Mouse (Mus musculus): ENCODE results near the gene Opa3. TPM values are rescaled to one million over a fixed set of nuclear protein-coding genes. Genes with fewer than 3 reads are reported as not detected.

Opa3 gene
- polyA plus RNA-seq, 1 experiment from 2014 or later = 34.1 TPM

- Histone ChIP-seq H3K27me3 (ENCODE audit: control insufficient read depth, insufficient read depth, low read length) (peaks cover 16% of the 10 kb centered on the region), H3K4me2 (replicated peaks) (no peak overlapping the region), H3K27ac (no peak overlapping the region), H3K36me3 (replicated peaks; ENCODE audit: control insufficient read depth, insufficient read depth) (peaks cover 21% of the 10 kb centered on the region), H3K4me3 (replicated peaks; ENCODE audit: low read length) (no peak overlapping the region), H3K4me1 (replicated peaks; ENCODE audit: control insufficient read depth, insufficient read depth, low read length) (no peaks in the 10 kb centered on the region; the same call in 1 of the 2 replicates), H3K9me3 (ENCODE audit: control insufficient read depth, low read length) (no peaks in the 10 kb centered on the region), H3K9ac (no peak overlapping the region)
- 93% methylated on average over 5 of the region's 5 CpGs for WGBS
- no peak for DNase-seq (ENCODE audit: low spot score)
- no peak for ATAC-seq (ENCODE audit: low FRiP score)
Measured at GRCm38 (mm10) chr7:19297794-19298193, 69.7 kb downstream of the Opa3 start.

GRCm38 (mm10) chr7:19299194-19299593 lies 71.1 kb downstream of the Opa3 start:
- WGBS = 26% methylated on average over 3 of the region's 3 CpGs
- Histone ChIP-seq H3K36me3 (replicated peaks; ENCODE audit: control insufficient read depth, insufficient read depth) (peaks cover 8% of the 10 kb centered on the region), H3K4me2 (replicated peaks) (no peak overlapping the region), H3K9ac (no peak overlapping the region), H3K27ac (no peak overlapping the region), H3K27me3 (ENCODE audit: control insufficient read depth, insufficient read depth, low read length) (peaks cover 30% of the 10 kb centered on the region), H3K9me3 (ENCODE audit: control insufficient read depth, low read length) (no peaks in the 10 kb centered on the region), H3K4me1 (replicated peaks; ENCODE audit: control insufficient read depth, insufficient read depth, low read length) (no peaks in the 10 kb centered on the region; the same call in 1 of the 2 replicates), H3K4me3 (replicated peaks; ENCODE audit: low read length) (no peak overlapping the region)
- ATAC-seq (ENCODE audit: low FRiP score) (no peak), DNase-seq (ENCODE audit: low spot score) (peak; percentile 70)

GRCm38 (mm10) chr7:19300501-19301421 lies 72.6 kb downstream of the Opa3 start:
- Histone ChIP-seq H3K27me3 (ENCODE audit: control insufficient read depth, insufficient read depth, low read length) (peaks cover 45% of the 10 kb centered on the region), H3K4me1 (replicated peaks; ENCODE audit: control insufficient read depth, insufficient read depth, low read length) (peaks cover 6% of the 10 kb centered on the region), H3K9ac (peak overlapping the region; percentile 60), H3K27ac (no peak overlapping the region), H3K9me3 (ENCODE audit: control insufficient read depth, low read length) (no peaks in the 10 kb centered on the region), H3K36me3 (replicated peaks; ENCODE audit: control insufficient read depth, insufficient read depth) (no peaks in the 10 kb centered on the region), H3K4me3 (replicated peaks; ENCODE audit: low read length) (peak overlapping the region; percentile 42), H3K4me2 (replicated peaks) (peak overlapping the region; percentile 77)
- ATAC-seq (ENCODE audit: low FRiP score) (peak; percentile 82), DNase-seq (ENCODE audit: low spot score) (peak; percentile 94)
- under 1% methylated on average over 29 of the region's 29 CpGs for WGBS

GRCm38 (mm10) chr7:19301461-19302263 lies 73.5 kb downstream of the Opa3 start:
- Histone ChIP-seq H3K9ac (peak overlapping the region; percentile 60), H3K9me3 (ENCODE audit: control insufficient read depth, low read length) (no peaks in the 10 kb centered on the region), H3K4me3 (replicated peaks; ENCODE audit: low read length) (peak overlapping the region; percentile 42), H3K4me1 (replicated peaks; ENCODE audit: control insufficient read depth, insufficient read depth, low read length) (peaks cover 6% of the 10 kb centered on the region), H3K36me3 (replicated peaks; ENCODE audit: control insufficient read depth, insufficient read depth) (no peaks in the 10 kb centered on the region), H3K27me3 (ENCODE audit: control insufficient read depth, insufficient read depth, low read length) (peaks cover 54% of the 10 kb centered on the region), H3K27ac (no peak overlapping the region), H3K4me2 (replicated peaks) (peak overlapping the region; percentile 77)
- 8% methylated on average over 16 of the region's 16 CpGs for WGBS
- ATAC-seq (ENCODE audit: low FRiP score) (no peak), DNase-seq (ENCODE audit: low spot score) (no peak)

GRCm38 (mm10) chr7:19302264-19303045 lies 74.3 kb downstream of the Opa3 start:
- ATAC-seq (ENCODE audit: low FRiP score) = no peak
- Histone ChIP-seq H3K4me1 (replicated peaks; ENCODE audit: control insufficient read depth, insufficient read depth, low read length) (peaks cover 6% of the 10 kb centered on the region), H3K27me3 (ENCODE audit: control insufficient read depth, insufficient read depth, low read length) (peaks cover 62% of the 10 kb centered on the region), H3K4me2 (replicated peaks) (peak overlapping the region; percentile 77), H3K36me3 (replicated peaks; ENCODE audit: control insufficient read depth, insufficient read depth) (no peaks in the 10 kb centered on the region), H3K4me3 (replicated peaks; ENCODE audit: low read length) (no peak overlapping the region), H3K9ac (0 out of 2 replicates have a peak overlapping the region, but pooled peaks have one; percentile 60), H3K27ac (no peak overlapping the region), H3K9me3 (ENCODE audit: control insufficient read depth, low read length) (no peaks in the 10 kb centered on the region)
- WGBS = 53% methylated on average over 13 of the region's 13 CpGs
- DNase-seq (ENCODE audit: low spot score) = no peak

- H3K27me3 ChIP-seq (ENCODE audit: control insufficient read depth, insufficient read depth, low read length) = peaks cover 62% of the 10 kb centered on the region
Measured at GRCm38 (mm10) chr7:19303046-19303305, 74.8 kb downstream of the Opa3 start.

GRCm38 (mm10) chr7:19303770-19304169 lies 75.6 kb downstream of the Opa3 start:
- WGBS = 1% methylated on average over 16 of the region's 16 CpGs
- DNase-seq (ENCODE audit: low spot score) = peak; percentile 69
- Histone ChIP-seq H3K9ac (no peak overlapping the region), H3K27ac (no peak overlapping the region), H3K36me3 (replicated peaks; ENCODE audit: control insufficient read depth, insufficient read depth) (no peaks in the 10 kb centered on the region), H3K27me3 (ENCODE audit: control insufficient read depth, insufficient read depth, low read length) (peaks cover 62% of the 10 kb centered on the region), H3K4me2 (replicated peaks) (peak overlapping the region; percentile 46), H3K9me3 (ENCODE audit: control insufficient read depth, low read length) (no peaks in the 10 kb centered on the region), H3K4me1 (replicated peaks; ENCODE audit: control insufficient read depth, insufficient read depth, low read length) (peaks cover 12% of the 10 kb centered on the region), H3K4me3 (replicated peaks; ENCODE audit: low read length) (0 out of 2 replicates have a peak overlapping the region, but pooled peaks have one; percentile 28)
- ATAC-seq (ENCODE audit: low FRiP score) = no peak

More at GRCm38 (mm10) chr7:19303046-19303305, 74.8 kb downstream of the Opa3 start:
- Histone ChIP-seq H3K4me2 (replicated peaks) (no peak overlapping the region), H3K4me3 (replicated peaks; ENCODE audit: low read length) (no peak overlapping the region), H3K4me1 (replicated peaks; ENCODE audit: control insufficient read depth, insufficient read depth, low read length) (peaks cover 11% of the 10 kb centered on the region), H3K9ac (no peak overlapping the region), H3K27ac (no peak overlapping the region), H3K9me3 (ENCODE audit: control insufficient read depth, low read length) (no peaks in the 10 kb centered on the region), H3K36me3 (replicated peaks; ENCODE audit: control insufficient read depth, insufficient read depth) (no peaks in the 10 kb centered on the region)
- ATAC-seq (ENCODE audit: low FRiP score) (no peak), DNase-seq (ENCODE audit: low spot score) (no peak)
- 82% methylated on average over 12 of the region's 12 CpGs for WGBS

GRCm38 (mm10) chr7:19304501-19305412 lies 76.6 kb downstream of the Opa3 start:
- Histone ChIP-seq H3K27ac (no peak overlapping the region), H3K9me3 (ENCODE audit: control insufficient read depth, low read length) (no peaks in the 10 kb centered on the region), H3K4me2 (replicated peaks) (peak overlapping the region; percentile 46), H3K36me3 (replicated peaks; ENCODE audit: control insufficient read depth, insufficient read depth) (no peaks in the 10 kb centered on the region), H3K4me1 (replicated peaks; ENCODE audit: control insufficient read depth, insufficient read depth, low read length) (peaks cover 21% of the 10 kb centered on the region), H3K27me3 (ENCODE audit: control insufficient read depth, insufficient read depth, low read length) (peaks cover 62% of the 10 kb centered on the region), H3K4me3 (replicated peaks; ENCODE audit: low read length) (peak overlapping the region; percentile 28), H3K9ac (peak overlapping the region; percentile 41)
- ATAC-seq (ENCODE audit: low FRiP score) (no peak), DNase-seq (ENCODE audit: low spot score) (no peak)
- WGBS = 2% methylated on average over 48 of the region's 48 CpGs
